Mouse (Mus musculus) MEL (cell line): ENCODE results near the gene Krt5. TPM values are rescaled to one million over a fixed set of nuclear protein-coding genes. Genes with fewer than 3 reads are reported as not detected.

Experiments
- DNase-seq: peaks from one replicate; pipeline ENCODE4 v3.0.0; 2011; ENCODE audit warnings: low read depth, low spot score
- H3K27ac ChIP-seq: 2 replicates; pipeline ENCODE4 v1.5.1; 2012; ENCODE audit warnings: low read depth, mild to moderate bottlenecking, control low read depth, low read length, moderate library complexity; ENCODE audit not compliant: control insufficient read depth
- H3K27me3 ChIP-seq, 2 experiments: fragments of 150-350 bp in 1 of 2; sonication (generic) in 1 of 2; 2 replicates each; pipeline ENCODE4 v1.6.1; 2012; ENCODE audit warnings: low read length in 2 of 2, mild to moderate bottlenecking in 2 of 2, improper control_type of control experiment in 1 of 2, moderate library complexity in 1 of 2; ENCODE audit not compliant: insufficient read depth in 2 of 2, control insufficient read depth in 1 of 2
- H3K36me3 ChIP-seq, 2 experiments: 2 replicates each; pipeline ENCODE4 v1.6.1; 2012 to 2014; ENCODE audit warnings: low read length in 2 of 2, improper control_type of control experiment in 1 of 2, inconsistent platforms in 1 of 2, mild to moderate bottlenecking in 1 of 2; ENCODE audit not compliant: insufficient read depth in 2 of 2, control insufficient read depth in 1 of 2
- H3K4me1 ChIP-seq, 2 experiments: fragments of 150-350 bp in 1 of 2; sonication (generic) in 1 of 2; 2 replicates each; pipeline ENCODE4 v1.6.1; 2012; ENCODE audit warnings: low read length in 2 of 2, improper control_type of control experiment in 1 of 2, mild to moderate bottlenecking in 1 of 2; ENCODE audit not compliant: insufficient read depth in 2 of 2, control insufficient read depth in 1 of 2
- H3K4me3 ChIP-seq, 2 experiments: fragments of 150-350 bp in 1 of 2; sonication (generic) in 1 of 2; 2 replicates each; pipeline ENCODE4 v1.5.1; 2012; ENCODE audit warnings: low read depth in 2 of 2, low read length in 2 of 2, mild to moderate bottlenecking in 2 of 2, moderate library complexity in 2 of 2, control low read depth in 1 of 2, improper control_type of control experiment in 1 of 2; ENCODE audit not compliant: control insufficient read depth in 1 of 2, insufficient read depth in 1 of 2
- H3K79me2 ChIP-seq: 2 replicates; pipeline ENCODE4 v1.6.1; 2012; ENCODE audit warnings: mild to moderate bottlenecking, low read length, moderate library complexity; ENCODE audit not compliant: control insufficient read depth, poor library complexity, insufficient read depth
- H3K9ac ChIP-seq: 2 replicates; pipeline ENCODE4 v1.6.1; 2012; ENCODE audit warnings: low read depth, mild to moderate bottlenecking, control low read depth, low read length, moderate library complexity; ENCODE audit not compliant: control insufficient read depth, poor library complexity, severe bottlenecking
- H3K9me3 ChIP-seq: fragments of 150-350 bp; sonication (generic); replicated peaks from 2 replicates; pipeline ENCODE4 v1.6.1; 2012; ENCODE audit warnings: mild to moderate bottlenecking, low read length, improper control_type of control experiment, moderate library complexity; ENCODE audit not compliant: insufficient read depth
- BHLHE40 ChIP-seq: IDR thresholded peaks from 2 replicates; pipeline ENCODE4 v1.6.1; 2012; ENCODE audit warnings: low read depth, mild to moderate bottlenecking, inconsistent platforms, low read length, improper control_type of control experiment, borderline replicate concordance
- CHD2 ChIP-seq: IDR thresholded peaks from 2 replicates; pipeline ENCODE4 v1.6.1; 2011; ENCODE audit warnings: low read length, improper control_type of control experiment
- E2F4 ChIP-seq: IDR thresholded peaks from 2 replicates; pipeline ENCODE4 v1.6.1; 2011; ENCODE audit warnings: low read depth, low read length, improper control_type of control experiment, borderline replicate concordance
- ELF1 ChIP-seq: IDR thresholded peaks from 2 replicates; pipeline ENCODE4 v1.6.1; 2014; ENCODE audit warnings: low read depth, mild to moderate bottlenecking, inconsistent platforms, low read length, improper control_type of control experiment, moderate library complexity
- EP300 ChIP-seq, 2 experiments: IDR thresholded peaks; 2 replicates each; pipeline ENCODE4 v1.6.1; 2011; ENCODE audit warnings: improper control_type of control experiment in 2 of 2, low read length in 2 of 2, low read depth in 1 of 2, mild to moderate bottlenecking in 1 of 2
- ETS1 ChIP-seq: IDR thresholded peaks from 2 replicates; pipeline ENCODE4 v1.6.1; 2012; ENCODE audit warnings: low read depth, mild to moderate bottlenecking, inconsistent platforms, low read length, improper control_type of control experiment, moderate library complexity
- GABPA ChIP-seq: IDR thresholded peaks from 2 replicates; pipeline ENCODE4 v1.6.1; 2012; ENCODE audit warnings: low read depth, mild to moderate bottlenecking, inconsistent platforms, low read length, improper control_type of control experiment, moderate library complexity
- HCFC1 ChIP-seq: IDR thresholded peaks from 2 replicates; pipeline ENCODE4 v1.6.1; 2012; ENCODE audit warnings: low read depth, mild to moderate bottlenecking, inconsistent platforms, low read length, improper control_type of control experiment, moderate library complexity
- MAFK ChIP-seq: IDR thresholded peaks from 2 replicates; pipeline ENCODE4 v1.6.1; 2011; ENCODE audit warnings: low read depth, mild to moderate bottlenecking, low read length, improper control_type of control experiment, borderline replicate concordance
- MAZ ChIP-seq: IDR thresholded peaks from 2 replicates; pipeline ENCODE4 v1.6.1; 2012; ENCODE audit warnings: low read depth, mild to moderate bottlenecking, inconsistent platforms, low read length, improper control_type of control experiment
- MEF2A ChIP-seq: IDR thresholded peaks from 2 replicates; pipeline ENCODE4 v1.6.1; 2014; ENCODE audit warnings: low read depth, mild to moderate bottlenecking, inconsistent platforms, low read length, improper control_type of control experiment; ENCODE audit not compliant: poor library complexity, insufficient replicate concordance, severe bottlenecking; ENCODE audit errors: extremely low read depth
- MYC ChIP-seq: IDR thresholded peaks from 2 replicates; pipeline ENCODE4 v1.6.1; 2011; ENCODE audit warnings: low read depth, mild to moderate bottlenecking, low read length, improper control_type of control experiment, moderate library complexity
- POLR2A ChIP-seq, 2 experiments: IDR thresholded peaks; 2 replicates each; pipeline ENCODE4 v1.6.1; 2011 to 2012; ENCODE audit warnings: low read length in 2 of 2, mild to moderate bottlenecking in 2 of 2, control low read depth in 1 of 2, improper control_type of control experiment in 1 of 2, low read depth in 1 of 2, moderate library complexity in 1 of 2; ENCODE audit not compliant: control insufficient read depth in 1 of 2, insufficient read depth in 1 of 2, poor library complexity in 1 of 2
- POLR2AphosphoS5 ChIP-seq: IDR thresholded peaks from 2 replicates; pipeline ENCODE4 v1.6.1; 2012; ENCODE audit warnings: low read depth, borderline replicate concordance, mild to moderate bottlenecking, inconsistent platforms, low read length, moderate library complexity, mixed read lengths
- RCOR1 ChIP-seq: IDR thresholded peaks from 2 replicates; pipeline ENCODE4 v1.6.1; 2012; ENCODE audit warnings: low read depth, mild to moderate bottlenecking, inconsistent platforms, low read length, improper control_type of control experiment
- TAL1 ChIP-seq: IDR thresholded peaks from 2 replicates; pipeline ENCODE4 v1.6.1; 2012; ENCODE audit warnings: mild to moderate bottlenecking, inconsistent platforms, low read length, moderate library complexity, mixed read lengths
- USF1 ChIP-seq: IDR thresholded peaks from 2 replicates; pipeline ENCODE4 v1.6.1; 2014; ENCODE audit warnings: low read depth, mild to moderate bottlenecking, inconsistent platforms, low read length, improper control_type of control experiment, moderate library complexity
- USF2 ChIP-seq, 2 experiments: IDR thresholded peaks; 2 replicates each; pipeline ENCODE4 v1.6.1; 2011 to 2012; ENCODE audit warnings: improper control_type of control experiment in 2 of 2, low read length in 2 of 2, borderline replicate concordance in 1 of 2, inconsistent platforms in 1 of 2, low read depth in 1 of 2, mild to moderate bottlenecking in 1 of 2; ENCODE audit not compliant: insufficient read depth in 1 of 2
- ZKSCAN1 ChIP-seq: IDR thresholded peaks from 2 replicates; pipeline ENCODE4 v1.6.1; 2012; ENCODE audit warnings: low read depth, mild to moderate bottlenecking, inconsistent platforms, low read length, improper control_type of control experiment, moderate library complexity
- ZNF384 ChIP-seq: IDR thresholded peaks from 2 replicates; pipeline ENCODE4 v1.6.1; 2012; ENCODE audit warnings: low read depth, mild to moderate bottlenecking, inconsistent platforms, low read length, improper control_type of control experiment
- polyA plus RNA-seq, 2 experiments: library from polyadenylated mRNA; stranded (reverse) in 1 of 2; unstranded in 1 of 2; fragments of >175 nt in 1 of 2; fragments of >200 nt in 1 of 2; gene quantifications; 2 replicates each; pipeline versions ENCODE4 v1.2.1 to v1.2.4; 2012; ENCODE audit warnings: low replicate concordance in 2 of 2, low read depth in 1 of 2; ENCODE audit not compliant: insufficient read length in 2 of 2, insufficient read depth in 1 of 2, missing spikeins in 1 of 2
- total RNA-seq: library from RNA; depleted of rRNA; stranded (reverse); fragments of 300-350 nt; gene quantifications from 2 replicates; pipeline ENCODE4 v1.2.3, GENCODE M21; 2012

The Krt5 gene
- total and polyA plus RNA-seq, 3 experiments = not detected

DNA sequence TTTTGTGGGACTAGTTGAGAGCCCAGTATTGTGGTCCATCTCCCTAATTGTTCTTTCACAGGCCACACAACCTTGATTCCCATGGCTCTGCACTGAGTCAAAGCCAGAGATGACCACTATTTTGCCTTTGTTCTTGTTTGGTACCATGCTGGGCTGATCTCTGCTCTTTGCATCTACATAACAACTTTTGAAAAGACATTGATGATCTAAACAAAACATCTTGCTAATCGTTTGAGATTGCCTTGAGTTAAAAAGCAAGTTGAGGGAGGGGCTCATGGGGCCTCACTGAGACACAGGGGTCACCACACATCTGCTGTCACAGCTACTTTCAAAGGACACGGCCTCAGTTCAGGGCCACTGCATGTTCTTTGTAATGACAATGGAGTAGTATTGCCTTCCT is 10.3 kb downstream of the Krt5 start (continued):
- TF ChIP-seq POLR2AphosphoS5 (no peak), ZKSCAN1 (no peak)

DNA sequence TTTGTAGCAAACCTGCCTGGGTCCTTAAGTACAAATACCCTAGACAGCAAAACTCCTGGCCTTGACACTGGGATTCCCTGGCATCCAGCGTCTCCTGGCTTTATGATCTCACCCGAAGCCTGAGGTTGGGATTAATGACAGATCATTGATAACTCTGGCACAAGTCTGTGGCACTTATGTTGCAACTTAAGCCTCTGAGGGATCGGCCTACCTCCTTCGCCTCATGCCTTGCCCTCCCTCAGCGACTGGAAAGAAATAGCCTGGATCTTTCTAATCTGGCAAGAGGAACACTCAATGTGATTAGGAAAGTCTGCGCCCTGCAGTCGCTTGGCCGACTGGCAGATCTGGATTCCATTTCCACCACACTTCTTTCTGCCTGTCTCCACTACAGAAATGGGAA is 12.8 kb downstream of the Krt5 start:
- Histone ChIP-seq H3K27me3 (no peaks in the 10 kb centered on the region), H3K79me2 (no peaks in the 10 kb centered on the region)
- TF ChIP-seq ETS1 = no peak
- no peak for TF ChIP-seq MAFK
- no peak for TF ChIP-seq RCOR1
- TF ChIP-seq TAL1 = no peak
- TF ChIP-seq CHD2 = no peak
- no peak for TF ChIP-seq ZNF384
- TF ChIP-seq EP300 (IDR thresholded peaks at IDR 0.05; ENCODE audit: low read depth in 1 of 2, low read length in 2 of 2) = no peak
- no peak for TF ChIP-seq ELF1
- TF ChIP-seq MAZ = no peak
- TF ChIP-seq, all 39 proteins: peak for 0
- Histone ChIP-seq H3K4me3 (no peak overlapping the region), H3K9me3 (no peaks in the 10 kb centered on the region), H3K9ac (no peak overlapping the region), H3K36me3 (no peaks in the 10 kb centered on the region), H3K27ac (no peak overlapping the region), H3K4me1 (no peaks in the 10 kb centered on the region)
- no peak for DNase-seq

DNA sequence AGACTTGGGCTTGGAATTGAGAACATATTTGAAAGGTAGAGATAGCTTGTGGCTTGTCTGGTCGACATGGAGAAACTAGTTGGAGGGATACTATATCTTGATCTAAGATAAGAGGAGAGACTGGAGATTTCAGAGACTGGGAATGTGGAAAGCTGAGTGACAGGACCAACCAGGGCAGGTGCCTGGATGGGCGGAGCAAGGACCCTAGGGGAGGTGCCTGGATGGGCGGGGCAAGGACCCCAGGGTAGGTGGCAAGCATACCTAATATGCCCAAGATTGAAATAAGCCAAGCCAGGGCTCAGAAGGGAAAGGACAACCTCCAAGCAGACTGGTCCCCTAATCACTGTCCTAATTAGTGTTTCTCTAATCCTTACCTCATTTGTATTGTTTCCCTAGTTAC is 13.5 kb downstream of the Krt5 start:
- H3K9me3 ChIP-seq = no peaks in the 10 kb centered on the region
- no peaks in the 10 kb centered on the region for H3K79me2 ChIP-seq
- no peak for TF ChIP-seq MYC
- TF ChIP-seq CHD2 = no peak
- TF ChIP-seq BHLHE40 = no peak
- TF ChIP-seq E2F4 = no peak
- no peak for TF ChIP-seq TAL1
- no peak for TF ChIP-seq HCFC1
- no peak for TF ChIP-seq POLR2A (IDR thresholded peaks at IDR 0.05; ENCODE audit: control insufficient read depth in 1 of 2, insufficient read depth in 1 of 2, low read depth in 1 of 2, low read length in 2 of 2, poor library complexity in 1 of 2)
- no peak for TF ChIP-seq MEF2A
- TF ChIP-seq USF2 (IDR thresholded peaks at IDR 0.05; ENCODE audit: borderline replicate concordance in 1 of 2, insufficient read depth in 1 of 2, low read depth in 1 of 2, low read length in 2 of 2) = no peak
- no peak for TF ChIP-seq USF1
- TF ChIP-seq GABPA = no peak
- no peak overlapping the region for H3K4me3 ChIP-seq
- H3K27me3 ChIP-seq = no peaks in the 10 kb centered on the region
- H3K36me3 ChIP-seq = no peaks in the 10 kb centered on the region
- no peak for DNase-seq
- no peak overlapping the region for H3K27ac ChIP-seq
- no peak overlapping the region for H3K9ac ChIP-seq
- no peaks in the 10 kb centered on the region for H3K4me1 ChIP-seq
